Mouse (Mus musculus): ENCODE data around the gene Colgalt2.

The Colgalt2 gene

DNA sequence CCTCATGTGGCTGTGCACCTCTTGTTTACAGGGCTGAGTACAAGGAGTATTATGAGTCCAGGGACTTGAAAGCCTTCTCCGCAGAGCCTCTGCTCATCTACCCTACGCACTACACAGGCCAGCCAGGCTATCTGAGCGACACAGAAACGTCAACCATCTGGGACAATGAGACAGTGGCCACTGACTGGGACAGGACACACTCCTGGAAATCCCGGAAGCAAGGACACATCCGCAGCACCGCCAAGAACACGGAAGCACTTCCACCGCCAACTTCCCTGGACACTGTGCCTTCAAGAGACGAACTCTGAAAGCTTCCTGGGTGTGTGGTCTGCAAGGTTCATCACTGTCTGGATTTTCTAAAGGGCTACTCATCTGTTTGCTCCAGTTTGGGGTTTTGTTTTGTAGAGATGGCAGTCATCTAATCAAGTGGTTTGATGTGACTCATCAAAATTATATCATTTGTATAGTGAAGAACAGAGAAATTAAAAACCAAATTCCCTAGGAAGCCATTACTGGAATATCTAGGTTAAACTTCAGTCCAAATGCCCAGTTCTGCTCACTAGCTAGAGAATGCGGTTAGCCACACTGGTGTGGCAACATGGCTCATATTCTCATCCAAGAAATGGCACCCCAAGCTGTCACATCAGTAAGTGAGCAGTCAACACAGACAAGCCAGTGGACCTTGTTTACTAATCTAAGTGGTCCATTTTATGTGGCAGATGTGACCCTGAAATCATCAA is 109.0 kb downstream of the Colgalt2 start:
- H3K4me3 ChIP-seq (replicated peaks; ENCODE audit: low read length), result no peak overlapping the region
- H3K9me3 ChIP-seq (ENCODE audit: low read length), result no peaks in the 10 kb centered on the region
- 0 out of 2 replicates have a peak, but pooled peaks cover 4% of the 10 kb centered on the region for H3K4me1 ChIP-seq (replicated peaks; ENCODE audit: low read depth, low read length)
- H3K36me3 ChIP-seq (ENCODE audit: insufficient read depth, low read length), result no peaks in the 10 kb centered on the region
- TF ChIP-seq NANOG (IDR thresholded peaks at IDR 0.05; ENCODE audit: borderline replicate concordance, low read length), result no peak
- no peak for TF ChIP-seq POU5F1 (IDR thresholded peaks at IDR 0.05; ENCODE audit: borderline replicate concordance, low read length)
- no peak for TF ChIP-seq CTCF (conservative IDR thresholded peaks at IDR 0.05; ENCODE audit: low read length)
- peaks cover 21% of the 10 kb centered on the region for H3K27me3 ChIP-seq (ENCODE audit: insufficient read depth, low read length)

DNA sequence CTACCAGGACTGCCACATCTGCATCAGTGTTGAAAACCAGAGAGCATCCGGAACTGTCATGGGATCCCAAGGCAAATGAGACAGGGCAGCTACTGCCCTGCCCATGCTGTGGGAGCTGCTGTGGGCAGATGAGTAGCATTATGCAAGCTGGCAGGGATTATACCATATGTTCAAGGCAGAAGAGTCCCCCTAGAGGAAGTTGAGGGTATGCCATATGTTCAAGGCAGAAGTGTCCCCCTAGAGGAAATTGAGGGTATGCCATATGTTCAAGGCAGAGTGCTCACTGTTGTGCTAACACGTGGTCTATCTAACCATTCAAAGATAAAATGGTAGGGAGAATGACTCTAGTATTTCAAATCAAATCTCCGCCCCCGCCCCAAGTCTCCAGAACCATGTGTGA is 111.6 kb downstream of the Colgalt2 start:
- TF ChIP-seq CTCF (conservative IDR thresholded peaks at IDR 0.05; ENCODE audit: low read length) (peak; percentile 85), NANOG (IDR thresholded peaks at IDR 0.05; ENCODE audit: borderline replicate concordance, low read length) (no peak), POU5F1 (IDR thresholded peaks at IDR 0.05; ENCODE audit: borderline replicate concordance, low read length) (no peak)
- Histone ChIP-seq H3K9me3 (ENCODE audit: low read length) (no peaks in the 10 kb centered on the region), H3K4me3 (replicated peaks; ENCODE audit: low read length) (no peak overlapping the region), H3K27me3 (ENCODE audit: insufficient read depth, low read length) (peaks cover 30% of the 10 kb centered on the region), H3K4me1 (replicated peaks; ENCODE audit: low read depth, low read length) (peaks cover 4% of the 10 kb centered on the region; the same call in 1 of the 2 replicates), H3K36me3 (ENCODE audit: insufficient read depth, low read length) (no peaks in the 10 kb centered on the region)

DNA sequence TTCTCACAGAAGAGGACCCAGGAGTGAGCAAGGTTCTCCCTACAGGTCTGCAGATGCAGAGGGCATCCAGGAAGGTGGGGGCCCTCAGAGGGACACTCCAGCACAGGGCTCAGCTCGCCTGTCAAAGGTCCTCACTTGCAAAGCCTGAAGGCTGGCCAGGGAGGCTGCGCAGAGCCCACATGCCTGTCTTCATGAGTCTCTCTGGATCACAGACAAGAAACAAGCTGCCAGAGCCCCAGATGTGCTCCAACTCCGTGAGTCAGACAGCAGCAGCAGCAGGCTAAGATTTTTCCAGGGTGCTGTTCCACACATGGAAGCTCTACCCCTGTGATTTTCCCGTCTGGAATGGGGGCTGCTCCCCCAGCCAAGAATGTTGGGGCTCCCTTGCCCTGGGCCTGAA is 114.6 kb downstream of the Colgalt2 start:
- Histone ChIP-seq H3K36me3 (ENCODE audit: insufficient read depth, low read length) (no peaks in the 10 kb centered on the region), H3K4me1 (replicated peaks; ENCODE audit: low read depth, low read length) (peaks cover 26% of the 10 kb centered on the region), H3K9me3 (ENCODE audit: low read length) (no peaks in the 10 kb centered on the region), H3K27me3 (ENCODE audit: insufficient read depth, low read length) (peaks cover 30% of the 10 kb centered on the region), H3K4me3 (replicated peaks; ENCODE audit: low read length) (no peak overlapping the region)
- TF ChIP-seq NANOG (IDR thresholded peaks at IDR 0.05; ENCODE audit: borderline replicate concordance, low read length) (no peak), CTCF (conservative IDR thresholded peaks at IDR 0.05; ENCODE audit: low read length) (no peak), POU5F1 (IDR thresholded peaks at IDR 0.05; ENCODE audit: borderline replicate concordance, low read length) (no peak)

DNA sequence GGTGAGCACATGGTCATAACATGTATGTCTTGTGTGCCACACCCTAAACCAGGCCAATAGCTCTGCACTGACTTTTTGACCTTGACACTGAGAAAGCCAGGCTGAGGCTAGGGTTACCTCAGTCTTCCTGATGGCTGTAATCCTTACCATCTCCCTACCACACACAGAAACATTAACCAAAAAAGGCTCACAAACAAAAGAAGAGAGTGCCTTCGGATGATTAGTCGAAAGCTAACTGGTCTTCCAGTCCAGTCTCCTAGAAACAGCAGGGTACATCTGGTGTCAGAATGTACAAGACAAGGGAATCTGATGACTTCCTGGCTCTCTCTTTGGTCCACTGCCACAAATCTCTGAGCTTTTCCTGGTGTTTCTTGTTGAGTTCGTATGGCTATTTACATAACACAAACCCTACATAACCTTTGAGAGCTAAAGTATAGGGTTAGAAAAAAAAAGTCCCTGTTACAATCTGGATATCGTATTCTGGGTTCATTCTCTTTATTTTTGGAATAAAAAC is 117.5 kb downstream of the Colgalt2 start:
- TF ChIP-seq NANOG (IDR thresholded peaks at IDR 0.05; ENCODE audit: borderline replicate concordance, low read length) (peak; percentile 79; the same call in 1 of the 2 replicates), CTCF (conservative IDR thresholded peaks at IDR 0.05; ENCODE audit: low read length) (no peak)
- Histone ChIP-seq H3K4me3 (replicated peaks; ENCODE audit: low read length) (no peak overlapping the region), H3K4me1 (replicated peaks; ENCODE audit: low read depth, low read length) (peaks cover 36% of the 10 kb centered on the region), H3K36me3 (ENCODE audit: insufficient read depth, low read length) (no peaks in the 10 kb centered on the region), H3K27me3 (ENCODE audit: insufficient read depth, low read length) (peaks cover 25% of the 10 kb centered on the region), H3K9me3 (ENCODE audit: low read length) (no peaks in the 10 kb centered on the region)

DNA sequence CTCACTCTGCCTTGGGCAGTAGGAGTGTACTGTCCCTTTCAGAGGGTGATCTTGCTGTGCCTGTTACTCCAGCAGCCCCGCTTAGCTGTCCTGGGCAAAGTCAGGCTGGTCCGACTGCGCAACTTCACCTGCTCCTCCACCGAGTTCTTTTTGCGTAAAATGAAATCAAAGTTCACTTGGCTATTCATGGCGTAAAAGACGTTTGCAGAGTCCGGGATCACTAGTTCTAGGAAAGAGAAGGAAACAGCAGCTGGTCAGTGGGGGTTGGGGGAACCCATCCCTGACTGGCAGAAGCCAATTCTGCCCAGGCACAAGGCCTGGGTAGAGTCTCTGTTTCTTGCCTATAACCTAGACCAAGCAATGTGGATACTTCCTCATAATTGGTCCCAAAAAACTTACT is 119.3 kb downstream of the Colgalt2 start:
- no peak overlapping the region for H3K4me3 ChIP-seq (replicated peaks; ENCODE audit: low read length)
- H3K4me1 ChIP-seq (replicated peaks; ENCODE audit: low read depth, low read length), result peaks cover 32% of the 10 kb centered on the region
- H3K27me3 ChIP-seq (ENCODE audit: insufficient read depth, low read length), result peaks cover 6% of the 10 kb centered on the region
- no peaks in the 10 kb centered on the region for H3K36me3 ChIP-seq (ENCODE audit: insufficient read depth, low read length)
- H3K9me3 ChIP-seq (ENCODE audit: low read length), result no peaks in the 10 kb centered on the region
- no peak for TF ChIP-seq POU5F1 (IDR thresholded peaks at IDR 0.05; ENCODE audit: borderline replicate concordance, low read length)
- TF ChIP-seq NANOG (IDR thresholded peaks at IDR 0.05; ENCODE audit: borderline replicate concordance, low read length), result no peak
- no peak for TF ChIP-seq CTCF (conservative IDR thresholded peaks at IDR 0.05; ENCODE audit: low read length)

DNA sequence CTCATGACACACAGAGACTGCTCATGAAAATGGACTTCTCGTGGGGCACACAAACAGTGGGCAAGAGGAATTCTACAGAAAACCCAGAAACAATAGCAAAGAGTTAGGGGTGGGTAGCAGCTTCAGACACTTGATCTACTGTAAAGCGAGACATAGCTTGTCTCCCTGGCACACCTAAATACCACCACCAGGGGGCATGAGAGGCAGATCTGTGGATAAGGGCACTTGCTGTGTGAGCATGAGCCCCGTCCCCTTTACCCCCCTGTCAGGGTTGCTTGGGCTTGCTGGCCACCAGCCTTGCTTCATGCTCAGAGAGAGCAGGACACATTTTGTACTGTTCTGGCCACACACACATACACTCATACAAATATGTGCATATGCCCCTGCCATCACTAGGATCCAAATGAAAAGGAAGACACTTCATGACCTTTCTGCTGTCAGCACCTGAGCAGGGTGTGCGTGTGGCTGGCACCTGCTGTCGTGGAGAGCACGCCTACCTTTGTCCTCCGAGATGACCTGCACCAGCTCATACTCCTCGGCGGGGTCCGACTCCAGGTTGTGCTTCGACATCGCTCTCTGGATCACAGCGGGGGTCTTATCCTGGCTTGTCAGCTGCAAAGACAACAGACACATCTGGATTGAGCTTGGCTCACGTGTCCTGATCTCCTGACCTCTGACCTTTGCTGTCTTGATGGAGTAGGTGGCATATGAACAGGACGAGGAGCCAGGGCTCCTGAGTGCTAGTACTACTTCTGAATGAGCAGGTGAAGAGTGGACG is 121.4 kb downstream of the Colgalt2 start:
- H3K9me3 ChIP-seq (ENCODE audit: low read length), result no peaks in the 10 kb centered on the region
- no peaks in the 10 kb centered on the region for H3K27me3 ChIP-seq (ENCODE audit: insufficient read depth, low read length)
- peaks cover 32% of the 10 kb centered on the region for H3K4me1 ChIP-seq (replicated peaks; ENCODE audit: low read depth, low read length)
- H3K4me3 ChIP-seq (replicated peaks; ENCODE audit: low read length), result no peak overlapping the region
- no peaks in the 10 kb centered on the region for H3K36me3 ChIP-seq (ENCODE audit: insufficient read depth, low read length)
- no peak for TF ChIP-seq NANOG (IDR thresholded peaks at IDR 0.05; ENCODE audit: borderline replicate concordance, low read length)
- peak; percentile 69 for TF ChIP-seq CTCF (conservative IDR thresholded peaks at IDR 0.05; ENCODE audit: low read length)
- TF ChIP-seq POU5F1 (IDR thresholded peaks at IDR 0.05; ENCODE audit: borderline replicate concordance, low read length), result no peak

DNA sequence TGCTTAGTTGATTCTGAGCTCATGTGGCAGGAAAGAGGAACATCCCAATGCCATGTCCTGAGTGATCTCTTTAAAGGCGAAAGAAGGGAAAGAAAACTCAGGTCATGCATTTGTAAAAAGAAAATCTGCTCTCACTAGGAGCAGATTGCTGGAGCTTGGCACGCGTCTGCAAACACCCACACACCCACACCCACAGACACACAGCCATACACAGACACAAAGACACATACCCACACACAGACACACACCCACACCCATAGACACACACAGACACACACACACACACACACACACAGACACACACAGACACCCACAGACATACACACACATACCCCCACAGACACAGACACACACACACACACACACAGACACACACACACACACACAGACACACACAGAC is 122.6 kb downstream of the Colgalt2 start:
- TF ChIP-seq POU5F1 (IDR thresholded peaks at IDR 0.05; ENCODE audit: borderline replicate concordance, low read length), result no peak
- no peak for TF ChIP-seq NANOG (IDR thresholded peaks at IDR 0.05; ENCODE audit: borderline replicate concordance, low read length)
- no peak for TF ChIP-seq CTCF (conservative IDR thresholded peaks at IDR 0.05; ENCODE audit: low read length)
- Histone ChIP-seq H3K27me3 (ENCODE audit: insufficient read depth, low read length) (no peaks in the 10 kb centered on the region), H3K9me3 (ENCODE audit: low read length) (no peaks in the 10 kb centered on the region), H3K4me1 (replicated peaks; ENCODE audit: low read depth, low read length) (peaks cover 23% of the 10 kb centered on the region), H3K36me3 (ENCODE audit: insufficient read depth, low read length) (no peaks in the 10 kb centered on the region), H3K4me3 (replicated peaks; ENCODE audit: low read length) (no peak overlapping the region)

DNA sequence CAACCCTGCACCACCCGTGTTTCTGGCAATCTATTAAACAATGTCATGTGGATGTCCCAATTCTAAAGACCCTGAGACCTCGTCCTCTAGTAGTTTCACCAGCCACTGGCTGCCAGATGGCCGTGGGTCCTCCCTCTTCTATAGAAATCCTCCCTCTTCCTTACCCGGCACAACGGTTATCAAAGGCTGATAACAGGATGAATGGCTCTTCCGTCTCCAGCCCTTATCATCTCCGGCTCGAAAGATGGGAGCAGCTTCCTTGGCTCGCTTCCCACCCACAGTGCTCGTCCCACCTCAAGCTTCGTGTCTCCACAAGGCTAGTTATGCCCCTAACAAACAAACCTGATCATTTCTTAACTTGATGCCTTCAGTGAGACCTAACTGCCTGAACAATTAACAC is 123.7 kb downstream of the Colgalt2 start:
- H3K4me3 ChIP-seq (replicated peaks; ENCODE audit: low read length), result no peak overlapping the region
- TF ChIP-seq NANOG (IDR thresholded peaks at IDR 0.05; ENCODE audit: borderline replicate concordance, low read length), result no peak
- no peak for TF ChIP-seq CTCF (conservative IDR thresholded peaks at IDR 0.05; ENCODE audit: low read length)
- no peak for TF ChIP-seq POU5F1 (IDR thresholded peaks at IDR 0.05; ENCODE audit: borderline replicate concordance, low read length)
- no peaks in the 10 kb centered on the region for H3K9me3 ChIP-seq (ENCODE audit: low read length)
- H3K4me1 ChIP-seq (replicated peaks; ENCODE audit: low read depth, low read length), result peaks cover 14% of the 10 kb centered on the region
- no peaks in the 10 kb centered on the region for H3K27me3 ChIP-seq (ENCODE audit: insufficient read depth, low read length)
- no peaks in the 10 kb centered on the region for H3K36me3 ChIP-seq (ENCODE audit: insufficient read depth, low read length)

Measured in E14TG2a.4 (cell line).